Comparison of ENCODE assay signal across 12 mouse cellular contexts in genomic region chr16:24624335-24624734, GRCm38 (mm10).
DNase-seq lines count a peak whose midpoint lies in the region; ATAC-seq lines count a peak whose summit lies in the region.
"Had no signal": no experiment of that assay in that cellular context is flagged by ENCODE, and none has a peak within 500 bp of the region (broad histone marks: within the 10 kb centered on the region; RNA-seq: fewer than 3 reads in every experiment).

No protein-coding gene starts in this region.

- no peaks in the 10 kb centered on the region for H3K36me3 ChIP-seq in heart, embryonic 15.5 days

- H3K4me1 ChIP-seq in heart, embryonic 15.5 days (replicated peaks): peaks cover 10% of the 10 kb centered on the region
- peaks cover 4% of the 10 kb centered on the region for H3K4me1 ChIP-seq in brown adipose tissue, adult 24 weeks (ENCODE audit: control insufficient read depth, insufficient read depth, insufficient read length, low read length)

- no peak overlapping the region for H3K4me2 ChIP-seq in heart, embryonic 15.5 days

- no peak overlapping the region for H3K9ac ChIP-seq in heart, embryonic 15.5 days

- no peak overlapping the region for H3K4me3 ChIP-seq in heart, embryonic 15.5 days
- H3K4me3 ChIP-seq in brown adipose tissue, adult 24 weeks (ENCODE audit: insufficient read depth, low read depth, low read length): no peak overlapping the region

- no peaks in the 10 kb centered on the region for H3K27me3 ChIP-seq in heart, embryonic 15.5 days

- H3K27ac ChIP-seq in heart, embryonic 15.5 days: 0 out of 2 replicates have a peak overlapping the region, but pooled peaks have one; percentile 4
- H3K27ac ChIP-seq in brown adipose tissue, adult 24 weeks (replicated peaks; ENCODE audit: low read depth, low read length): peak overlapping the region; percentile 72

- no peak for DNase-seq in heart, postnatal 4 days
- DNase-seq in CD4-positive helper T cell, adult 2 months (ENCODE audit: low read depth, low spot score): peak; percentile 30
- no peak for DNase-seq in urinary bladder, postnatal 10 days (ENCODE audit: low spot score)
- DNase-seq in cerebellum, adult 11-12 months: no peak
- DNase-seq in left cerebral cortex, adult 8-10 months (ENCODE audit: low spot score in 2 of 2): no peak
- DNase-seq: adrenal gland, adult 8-10 months; embryo, embryonic 11 days; kidney, postnatal 10 days; thymus, postnatal 25 days had no signal

- no peaks in the 10 kb centered on the region for H3K9me3 ChIP-seq in heart, embryonic 15.5 days (replicated peaks)

- 72% methylated on average over 5 of the region's 5 CpGs for WGBS in heart, embryonic 15.5 days

- no peak for ATAC-seq in heart, embryonic 15.5 days (replicated peaks; ENCODE audit: insufficient number of reproducible peaks, insufficient read depth, low FRiP score, low read depth)
- ATAC-seq in megakaryocyte, adult 5-6 weeks (ENCODE audit: poor library complexity, severe bottlenecking): peak; percentile 14
